Mouse (Mus musculus) spleen, adult 2 months (tissue): ENCODE data around the gene Gm49661.

Experiments
- CTCF ChIP-seq: fragments of 200-500 bp; IDR thresholded peaks from 2 replicates; pipeline ENCODE4 v1.5.1; 2011; ENCODE audit warnings: mild to moderate bottlenecking, inconsistent platforms; ENCODE audit not compliant: insufficient read depth, insufficient read length, insufficient replicate concordance; ENCODE audit errors: extremely low read depth
- POLR2A ChIP-seq: fragments of 200-500 bp; IDR thresholded peaks from 2 replicates; pipeline ENCODE4 v1.6.1; 2011; ENCODE audit warnings: low read depth, low read length, inconsistent platforms

GRCm38 (mm10) chr8:84918646-84919045 lies 50.6 kb downstream of the Gm49661 start:
- TF ChIP-seq POLR2A (no peak), CTCF (no peak)
